In genomic region chr16:44527218-44527905, GRCm38 (mm10) we compare ENCODE assay signal across 14 mouse cellular contexts. TPM values are rescaled to one million over a fixed set of nuclear protein-coding genes. Genes with fewer than 3 reads are reported as not detected.
A peak's percentile ranks its signal among the peaks of the same experiment; 100 is the strongest.
DNase-seq lines count a peak whose midpoint lies in the region; ATAC-seq lines count a peak whose summit lies in the region.
"Had no signal": no experiment of that assay in that cellular context is flagged by ENCODE, and none has a peak within 500 bp of the region (broad histone marks: within the 10 kb centered on the region; RNA-seq: fewer than 3 reads in every experiment).

No protein-coding gene starts in this region.

- DNase-seq in cerebellum, adult 9-11 months = peak; percentile 30
- no peak for DNase-seq in cerebellum, adult 18-20 months
- DNase-seq in retina, postnatal 1 day = peak; percentile 28
- DNase-seq in retina, embryonic 14.5 days (ENCODE audit: low spot score) = no peak
- no peak for DNase-seq in hindbrain, embryonic 14.5 days (ENCODE audit: low spot score)
- no peak for DNase-seq in frontal cortex, adult 2 months (ENCODE audit: extremely low spot score in 1 of 2, low spot score in 1 of 2)
- no peak for DNase-seq in right cerebral cortex, adult 18-20 months
- DNase-seq: spleen, adult 18-20 months had no signal

- 0 out of 2 replicates have a peak overlapping the region, but pooled peaks have one; percentile 20 for H3K27ac ChIP-seq in hindbrain, embryonic 14.5 days
- H3K27ac ChIP-seq in midbrain, embryonic 16.5 days (ENCODE audit: low read length) = no peak overlapping the region; the same call in 1 of the 2 replicates
- H3K27ac ChIP-seq: liver, embryonic 14.5 days; stomach, postnatal 0 days had no signal

- no peak overlapping the region for H3K4me3 ChIP-seq in hindbrain, embryonic 14.5 days (replicated peaks; ENCODE audit: low read length)
- H3K4me3 ChIP-seq in midbrain, embryonic 16.5 days (ENCODE audit: low read depth, low read length) = no peak overlapping the region
- H3K4me3 ChIP-seq: heart, embryonic 15.5 days; kidney, embryonic 15.5 days had no signal

- peaks cover 54% of the 10 kb centered on the region for H3K4me1 ChIP-seq in hindbrain, embryonic 14.5 days (replicated peaks; ENCODE audit: control insufficient read depth, insufficient read depth, low read length)
- H3K4me1 ChIP-seq in midbrain, embryonic 16.5 days (ENCODE audit: control insufficient read depth, insufficient read depth, low read length) = peaks cover 33% of the 10 kb centered on the region

- H3K4me2 ChIP-seq in hindbrain, embryonic 14.5 days (replicated peaks) = peak overlapping the region; percentile 31; the same call in 1 of the 2 replicates
- H3K4me2 ChIP-seq in midbrain, embryonic 16.5 days (ENCODE audit: low read length) = no peak overlapping the region
- H3K4me2 ChIP-seq: kidney, embryonic 15.5 days had no signal

- ATAC-seq in hindbrain, embryonic 14.5 days (ENCODE audit: low FRiP score) = no peak
- ATAC-seq in midbrain, embryonic 16.5 days = no peak
- ATAC-seq: Patski had no signal

- H3K27me3 ChIP-seq in hindbrain, embryonic 14.5 days (ENCODE audit: control insufficient read depth, insufficient read depth, low read length) = no peaks in the 10 kb centered on the region
- H3K27me3 ChIP-seq in midbrain, embryonic 16.5 days (ENCODE audit: control insufficient read depth, insufficient read depth, low read depth, low read length) = no peaks in the 10 kb centered on the region
- H3K27me3 ChIP-seq: heart, embryonic 15.5 days; kidney, embryonic 15.5 days; Patski had no signal

- no peaks in the 10 kb centered on the region for H3K36me3 ChIP-seq in hindbrain, embryonic 14.5 days (replicated peaks; ENCODE audit: control insufficient read depth, insufficient read depth)
- H3K36me3 ChIP-seq in midbrain, embryonic 16.5 days (ENCODE audit: control insufficient read depth, insufficient read depth, low read length) = no peaks in the 10 kb centered on the region
- H3K36me3 ChIP-seq: heart, embryonic 15.5 days had no signal

- WGBS in hindbrain, embryonic 14.5 days = 32% methylated on average over 11 of the region's 11 CpGs
- 32% methylated on average over 11 of the region's 11 CpGs for WGBS in midbrain, embryonic 16.5 days

- H3K9ac ChIP-seq in hindbrain, embryonic 14.5 days = no peak overlapping the region
- H3K9ac ChIP-seq in midbrain, embryonic 16.5 days (ENCODE audit: low read depth, low read length) = 0 out of 2 replicates have a peak overlapping the region, but pooled peaks have one; percentile 11
- H3K9ac ChIP-seq: heart, embryonic 15.5 days; kidney, embryonic 15.5 days; liver, embryonic 14.5 days had no signal

- H3K9me3 ChIP-seq in hindbrain, embryonic 14.5 days (ENCODE audit: control insufficient read depth, low read length) = no peaks in the 10 kb centered on the region
- H3K9me3 ChIP-seq in midbrain, embryonic 16.5 days (replicated peaks; ENCODE audit: control insufficient read depth, low read length, poor library complexity, severe bottlenecking) = no peaks in the 10 kb centered on the region
- H3K9me3 ChIP-seq: heart, embryonic 15.5 days; kidney, embryonic 15.5 days had no signal

RNA-seq across cellular contexts. Expression of gene Boc, which starts 31.3 kb away (rescaled TPM):
- polyA plus RNA-seq in hindbrain, embryonic 14.5 days (2014; fragmentation: Nextera tagmentation; extraction: Ambion mirVana) = 10.1 and 11.8 TPM in 2 replicates
- 7.3 and 10.5 TPM in 2 replicates for polyA plus RNA-seq in midbrain, embryonic 16.5 days (2015; fragmentation: Nextera tagmentation; extraction: Ambion mirVana)
- 7.9 and 8.5 TPM in 2 replicates for polyA plus RNA-seq in frontal cortex, adult 2 months (2012; rRNA removed)

Comparison
In these comparisons a context has a peak if more than half of its experiments do, and no peak if none do; other contexts are left out.
1. DNase-seq: peak in cerebellum, adult 9-11 months (single experiment) and retina, postnatal 1 day (single experiment); none in cerebellum, adult 18-20 months (0 of 2), retina, embryonic 14.5 days (single experiment), hindbrain, embryonic 14.5 days (single experiment), frontal cortex, adult 2 months (0 of 2) and right cerebral cortex, adult 18-20 months (single experiment).